Mouse (Mus musculus): ENCODE results near the gene Adgrv1. TPM values are rescaled to one million over a fixed set of nuclear protein-coding genes. Genes with fewer than 3 reads are reported as not detected.

Gene Adgrv1
- total and polyA plus RNA-seq, 3 experiments: 0.17 to 0.44 (median 0.27) TPM

GRCm38 (mm10) chr13:81086969-81087682 lies 545.8 kb downstream of the Adgrv1 start:
- TF ChIP-seq ZNF384 (IDR thresholded peaks at IDR 0.05; ENCODE audit: low read depth, low read length) (no peak), BHLHE40 (IDR thresholded peaks at IDR 0.05; ENCODE audit: low read depth, low read length) (no peak), MAFK (IDR thresholded peaks at IDR 0.05; ENCODE audit: insufficient replicate concordance, low read length) (no peak), HCFC1 (IDR thresholded peaks at IDR 0.05; ENCODE audit: low read depth, low read length) (no peak), TBP (conservative IDR thresholded peaks at IDR 0.05; ENCODE audit: low read depth, low read length) (no peak), ELF1 (IDR thresholded peaks at IDR 0.05; ENCODE audit: low read depth, low read length) (no peak), MAX (IDR thresholded peaks at IDR 0.05; ENCODE audit: low read length) (no peak), MAZ (IDR thresholded peaks at IDR 0.05; ENCODE audit: low read depth, low read length) (no peak)
- Histone ChIP-seq H3K4me1 (ENCODE audit: control insufficient read depth in 1 of 2, insufficient read depth in 2 of 2) (no peaks in the 10 kb centered on the region), H3K4me2 (ENCODE audit: insufficient read depth, low read depth, poor library complexity, severe bottlenecking) (no peak overlapping the region), H3K27me3 (replicated peaks) (no peaks in the 10 kb centered on the region), H3K79me2 (replicated peaks; ENCODE audit: control insufficient read depth, extremely low read depth, insufficient read depth, poor library complexity, severe bottlenecking) (no peaks in the 10 kb centered on the region), H3K4me3 (replicated peaks in 1 of 3; ENCODE audit: low read depth in 2 of 3, low read length in 2 of 3, poor library complexity in 1 of 3) (no peak overlapping the region), H3K9ac (ENCODE audit: insufficient read depth, low read depth) (no peak overlapping the region), H3K9me3 (replicated peaks; ENCODE audit: low read length) (peaks cover 3% of the 10 kb centered on the region), H3K36me3 (replicated peaks in 1 of 2; ENCODE audit: control insufficient read depth in 1 of 2, insufficient read depth in 1 of 2, low read length in 1 of 2) (no peaks in the 10 kb centered on the region), H3K27ac (ENCODE audit: insufficient read depth, low read depth) (no peak overlapping the region)
- in situ Hi-C loops (cut with MboI; ENCODE audit: low pct_ligation_motif_present, low pct_unique_long_range_greater_than_20kb, low sequenced_read_pairs) (no loop called here), dilution Hi-C loops (cut with MboI; ENCODE audit: extremely low pct_ligation_motif_present, extremely low pct_unique_long_range_greater_than_20kb, low sequenced_read_pairs) (no loop called here)
- no peak for DNase-seq (ENCODE audit: extremely low read depth)

- H3K9me3 ChIP-seq (replicated peaks; ENCODE audit: low read length): no peaks in the 10 kb centered on the region
- H3K4me2 ChIP-seq (ENCODE audit: insufficient read depth, low read depth, poor library complexity, severe bottlenecking): no peak overlapping the region
- H3K27ac ChIP-seq (ENCODE audit: insufficient read depth, low read depth): no peak overlapping the region
- no peak for DNase-seq (ENCODE audit: extremely low read depth)
- H3K4me3 ChIP-seq (replicated peaks in 1 of 3; ENCODE audit: low read depth in 2 of 3, low read length in 2 of 3, poor library complexity in 1 of 3): no peak overlapping the region
- H3K4me1 ChIP-seq (ENCODE audit: control insufficient read depth in 1 of 2, insufficient read depth in 2 of 2): no peaks in the 10 kb centered on the region
- no peaks in the 10 kb centered on the region for H3K27me3 ChIP-seq (replicated peaks)
- TF ChIP-seq E2F4 (IDR thresholded peaks at IDR 0.05; ENCODE audit: insufficient replicate concordance, low read depth, low read length): no peak
- dilution Hi-C loops (cut with MboI; ENCODE audit: extremely low pct_ligation_motif_present, extremely low pct_unique_long_range_greater_than_20kb, low sequenced_read_pairs) (no loop called here), in situ Hi-C loops (cut with MboI; ENCODE audit: low pct_ligation_motif_present, low pct_unique_long_range_greater_than_20kb, low sequenced_read_pairs) (no loop called here)
- H3K9ac ChIP-seq (ENCODE audit: insufficient read depth, low read depth): no peak overlapping the region
- H3K36me3 ChIP-seq (replicated peaks in 1 of 2; ENCODE audit: control insufficient read depth in 1 of 2, insufficient read depth in 1 of 2, low read length in 1 of 2): no peaks in the 10 kb centered on the region
- no peaks in the 10 kb centered on the region for H3K79me2 ChIP-seq (replicated peaks; ENCODE audit: control insufficient read depth, extremely low read depth, insufficient read depth, poor library complexity, severe bottlenecking)
Measured at GRCm38 (mm10) chr13:81072214-81072613, 560.7 kb downstream of the Adgrv1 start.

- H3K27ac ChIP-seq (ENCODE audit: insufficient read depth, low read depth): no peak overlapping the region
- in situ Hi-C loops (cut with MboI; ENCODE audit: low pct_ligation_motif_present, low pct_unique_long_range_greater_than_20kb, low sequenced_read_pairs) (no loop called here), dilution Hi-C loops (cut with MboI; ENCODE audit: extremely low pct_ligation_motif_present, extremely low pct_unique_long_range_greater_than_20kb, low sequenced_read_pairs) (no loop called here)
- H3K9me3 ChIP-seq (replicated peaks; ENCODE audit: low read length): no peaks in the 10 kb centered on the region
- H3K27me3 ChIP-seq (replicated peaks): no peaks in the 10 kb centered on the region
- H3K4me1 ChIP-seq (ENCODE audit: control insufficient read depth in 1 of 2, insufficient read depth in 2 of 2): peaks cover 3 to 16% of the 10 kb centered on the region in 2 experiments; a peak in 2 of 4 replicates
- no peak overlapping the region for H3K4me3 ChIP-seq (replicated peaks in 1 of 3; ENCODE audit: low read depth in 2 of 3, low read length in 2 of 3, poor library complexity in 1 of 3)
- no peak overlapping the region for H3K4me2 ChIP-seq (ENCODE audit: insufficient read depth, low read depth, poor library complexity, severe bottlenecking)
- no peak for DNase-seq (ENCODE audit: extremely low read depth)
- TF ChIP-seq CTCF (conservative IDR thresholded peaks at IDR 0.05 in 1 of 2, IDR thresholded peaks at IDR 0.05 in 1 of 2; ENCODE audit: low read depth in 2 of 2, low read length in 2 of 2) (no peak), MXI1 (IDR thresholded peaks at IDR 0.05; ENCODE audit: low read depth, low read length) (no peak), MEF2A (IDR thresholded peaks at IDR 0.05; ENCODE audit: borderline replicate concordance, low read depth, low read length) (no peak), ZKSCAN1 (IDR thresholded peaks at IDR 0.05; ENCODE audit: borderline replicate concordance, low read depth, low read length) (no peak)
- H3K79me2 ChIP-seq (replicated peaks; ENCODE audit: control insufficient read depth, extremely low read depth, insufficient read depth, poor library complexity, severe bottlenecking): no peaks in the 10 kb centered on the region
- no peaks in the 10 kb centered on the region for H3K36me3 ChIP-seq (replicated peaks in 1 of 2; ENCODE audit: control insufficient read depth in 1 of 2, insufficient read depth in 1 of 2, low read length in 1 of 2)
- no peak overlapping the region for H3K9ac ChIP-seq (ENCODE audit: insufficient read depth, low read depth)
Measured at GRCm38 (mm10) chr13:81051448-81051847, 581.5 kb downstream of the Adgrv1 start.

Data from CH12.LX (cell line).